Mouse (Mus musculus) thymus, adult 2 months (tissue): ENCODE results near the gene Sepsecs. TPM values are rescaled to one million over a fixed set of nuclear protein-coding genes. Genes with fewer than 3 reads are reported as not detected.

Experiments
- DNase-seq: peaks from one replicate; pipeline ENCODE4 v3.0.0; 2021
- H3K27ac ChIP-seq: fragments of 200-500 bp; 2 replicates; pipeline ENCODE4 v1.5.1; 2012; ENCODE audit warnings: low read length, control low read depth; ENCODE audit not compliant: control insufficient read depth, insufficient read depth
- H3K27me3 ChIP-seq: fragments of 200-500 bp; 2 replicates; pipeline ENCODE4 v1.6.1; 2012; ENCODE audit warnings: mild to moderate bottlenecking, low read length, moderate library complexity, mixed read lengths; ENCODE audit not compliant: control insufficient read depth, insufficient read depth
- H3K36me3 ChIP-seq: fragments of 200-500 bp; 2 replicates; pipeline ENCODE4 v1.6.1; 2012; ENCODE audit warnings: mild to moderate bottlenecking, low read length, moderate library complexity; ENCODE audit not compliant: control insufficient read depth, insufficient read depth
- H3K4me1 ChIP-seq: fragments of 200-500 bp; replicated peaks from 2 replicates; pipeline ENCODE4 v1.6.1; 2012; ENCODE audit warnings: low read length; ENCODE audit not compliant: control insufficient read depth, insufficient read depth
- H3K4me3 ChIP-seq: fragments of 200-500 bp; 2 replicates; pipeline ENCODE4 v1.5.1; 2012; ENCODE audit warnings: mild to moderate bottlenecking, low read length, control low read depth, moderate library complexity; ENCODE audit not compliant: control insufficient read depth, insufficient read depth
- CTCF ChIP-seq: fragments of 200-500 bp; IDR thresholded peaks from 2 replicates; pipeline ENCODE4 v1.5.1; 2012; ENCODE audit warnings: mild to moderate bottlenecking, control low read depth, low read length, moderate library complexity, borderline replicate concordance; ENCODE audit not compliant: control insufficient read depth, poor library complexity, insufficient read depth; ENCODE audit errors: extremely low read depth
- POLR2A ChIP-seq: fragments of 200-500 bp; IDR thresholded peaks from 2 replicates; pipeline ENCODE4 v1.6.1; 2012; ENCODE audit warnings: mild to moderate bottlenecking, low read length, control low read depth, moderate library complexity; ENCODE audit not compliant: control insufficient read depth, poor library complexity, insufficient read depth; ENCODE audit errors: extremely low read depth
- WGBS: fragments of 180-500 bp; shearing (Covaris S2); methylation state at CpG from one replicate; pipeline ENCODE4 v1.1.7; 2018; 5-methylcytosine and 5-hydroxymethylcytosine counted together
- polyA plus RNA-seq: library from polyadenylated mRNA; depleted of rRNA; stranded (reverse); fragments of >200 nt; gene quantifications from 2 replicates; pipeline ENCODE4 v1.2.3, GENCODE M21; 2012

The Sepsecs gene
- polyA plus RNA-seq, 1 experiment: 5.4 TPM

DNA sequence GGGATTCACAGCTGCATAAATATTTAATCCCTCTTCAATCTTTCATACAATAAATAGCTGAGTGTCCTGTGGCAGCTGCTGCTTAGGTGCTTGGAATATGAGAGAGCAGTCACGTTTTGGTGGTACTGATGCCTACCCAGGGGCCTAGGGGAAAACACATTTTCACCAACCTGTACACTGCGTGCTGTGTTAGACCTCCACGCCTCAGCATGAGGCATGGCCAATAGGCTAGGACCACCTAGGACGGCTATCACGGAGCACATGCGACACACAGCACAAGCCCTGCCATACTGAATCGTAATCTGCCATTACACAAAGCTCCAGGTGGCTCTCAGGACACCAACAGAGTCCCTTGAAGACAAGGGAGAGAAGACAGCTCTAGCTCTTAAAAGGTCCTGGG is 31.5 kb downstream of the Sepsecs start:
- no peaks in the 10 kb centered on the region for H3K36me3 ChIP-seq
- H3K27me3 ChIP-seq: no peaks in the 10 kb centered on the region
- DNase-seq: no peak
- whole genome bisulfite sequencing: 94% methylated on average over 7 of the region's 7 CpGs
- no peak for TF ChIP-seq POLR2A
- no peak for TF ChIP-seq CTCF
- peaks cover 3% of the 10 kb centered on the region for H3K4me1 ChIP-seq
- H3K4me3 ChIP-seq: no peak overlapping the region
- H3K27ac ChIP-seq: no peak overlapping the region

DNA sequence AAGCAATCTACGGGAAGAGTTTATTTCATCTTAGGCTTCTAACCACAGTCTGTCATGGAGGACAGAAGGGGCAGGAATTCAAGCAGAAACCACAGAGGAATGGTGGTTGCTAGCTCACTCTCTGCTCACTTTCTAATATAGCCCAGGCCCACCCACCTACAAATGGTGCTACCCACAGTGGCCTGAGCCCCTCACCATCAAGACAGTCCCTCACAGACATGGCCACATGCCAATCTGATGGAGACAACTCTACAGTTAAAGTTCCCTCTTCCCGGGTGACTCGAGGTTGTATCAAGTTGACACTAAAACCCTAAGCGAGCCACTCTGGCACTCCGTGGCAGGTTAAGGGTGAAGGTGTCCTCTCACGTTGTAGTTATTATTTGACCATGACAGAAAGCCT is 32.6 kb downstream of the Sepsecs start:
- Histone ChIP-seq H3K4me3 (no peak overlapping the region), H3K27me3 (no peaks in the 10 kb centered on the region), H3K27ac (no peak overlapping the region), H3K4me1 (peaks cover 3% of the 10 kb centered on the region), H3K36me3 (no peaks in the 10 kb centered on the region)
- TF ChIP-seq POLR2A (no peak), CTCF (no peak)
- DNase-seq: no peak
- 82% methylated on average over 6 of the region's 6 CpGs for WGBS

DNA sequence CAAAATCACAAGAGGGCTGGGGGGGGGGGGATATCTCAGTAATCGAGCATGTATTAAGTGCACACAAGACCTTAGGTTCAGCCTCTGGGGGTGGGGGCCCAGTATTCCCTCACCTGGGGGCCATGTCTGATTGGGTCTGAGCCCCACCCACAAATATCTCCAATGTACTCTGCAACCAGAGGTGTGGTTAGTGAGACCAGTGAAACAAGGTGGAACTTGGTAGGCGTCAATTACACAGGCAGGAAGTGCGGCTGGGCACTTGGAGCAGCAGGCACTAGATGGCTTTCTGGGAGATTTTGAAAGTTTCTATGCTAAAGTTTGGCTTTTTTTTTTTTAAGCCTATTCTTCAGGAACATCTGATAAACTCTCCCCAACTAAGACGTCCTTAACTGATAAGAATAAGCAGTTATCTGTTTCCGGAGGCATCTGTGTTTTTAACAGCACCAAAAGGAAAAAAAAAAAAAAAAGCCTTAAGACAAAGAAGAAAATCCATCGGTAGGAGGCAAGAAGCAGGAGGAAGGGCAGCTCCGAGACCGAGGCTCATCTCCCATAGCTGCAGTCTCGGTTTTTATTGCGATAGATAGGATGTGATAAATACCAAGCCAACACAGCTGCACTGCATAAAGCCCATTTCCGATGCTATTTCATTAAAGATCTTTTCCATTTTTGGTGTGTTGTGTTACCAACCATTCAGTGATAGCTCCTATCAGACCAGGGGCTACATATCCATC is 33.3 kb downstream of the Sepsecs start:
- no peaks in the 10 kb centered on the region for H3K36me3 ChIP-seq
- TF ChIP-seq CTCF (no peak), POLR2A (no peak)
- WGBS: 59% methylated on average over 11 of the region's 11 CpGs
- peaks cover 3% of the 10 kb centered on the region for H3K4me1 ChIP-seq
- no peak for DNase-seq
- H3K27me3 ChIP-seq: no peaks in the 10 kb centered on the region
- no peak overlapping the region for H3K4me3 ChIP-seq
- H3K27ac ChIP-seq: no peak overlapping the region

DNA sequence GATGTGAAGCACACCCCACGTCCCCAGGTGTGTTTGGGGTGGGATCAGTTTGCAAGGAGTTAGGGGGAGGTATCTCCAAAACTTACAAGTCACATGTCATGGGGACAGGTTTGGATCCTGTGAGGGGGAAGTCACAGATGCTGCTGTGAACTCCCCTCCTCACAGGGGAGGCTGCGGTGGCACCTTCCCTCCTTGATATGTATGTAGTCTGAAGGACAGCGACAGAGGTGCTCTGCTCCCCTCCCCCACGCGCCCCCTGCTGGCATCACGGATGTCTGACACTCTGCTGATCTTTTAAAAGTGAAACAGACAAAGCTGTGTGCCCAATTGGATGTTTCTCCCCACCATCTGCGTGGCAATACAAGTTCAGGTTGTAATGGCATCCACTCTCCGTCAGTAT is 35.5 kb downstream of the Sepsecs start:
- TF ChIP-seq CTCF (peak; percentile 82; the same call in 1 of the 2 replicates), POLR2A (no peak)

DNA sequence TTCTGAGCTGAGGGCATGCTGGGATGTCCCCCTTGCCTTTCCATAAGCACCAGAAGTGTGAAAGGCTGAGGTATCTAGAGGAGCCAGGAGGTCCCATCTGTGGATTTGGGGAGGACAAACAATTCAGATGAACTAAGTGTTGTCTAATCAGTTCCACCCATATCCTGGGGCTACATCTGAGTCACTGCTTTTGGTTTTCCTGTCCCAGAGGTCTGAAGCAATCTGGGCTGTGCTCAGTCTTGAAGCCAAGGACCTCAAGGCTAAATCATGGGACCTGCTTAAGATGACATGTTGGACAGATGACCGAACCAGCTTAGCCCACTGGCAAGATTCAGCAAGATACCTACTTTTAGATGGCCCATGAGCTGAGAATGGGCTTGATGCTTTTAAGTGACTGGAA is 39.0 kb downstream of the Sepsecs start:
- TF ChIP-seq POLR2A (no peak), CTCF (no peak)
- Histone ChIP-seq H3K4me3 (no peak overlapping the region), H3K36me3 (no peaks in the 10 kb centered on the region), H3K27me3 (no peaks in the 10 kb centered on the region), H3K27ac (no peak overlapping the region), H3K4me1 (peaks cover 9% of the 10 kb centered on the region)
- DNase-seq: no peak
- 96% methylated on average over 1 of the region's 1 CpGs for WGBS

More for the DNA sequence above, 35.5 kb downstream of the Sepsecs start:
- H3K4me3 ChIP-seq: no peak overlapping the region
- 13% methylated on average over 8 of the region's 8 CpGs for WGBS
- DNase-seq: peak; percentile 78
- H3K27me3 ChIP-seq: no peaks in the 10 kb centered on the region
- no peaks in the 10 kb centered on the region for H3K36me3 ChIP-seq
- peaks cover 3% of the 10 kb centered on the region for H3K4me1 ChIP-seq
- no peak overlapping the region for H3K27ac ChIP-seq

DNA sequence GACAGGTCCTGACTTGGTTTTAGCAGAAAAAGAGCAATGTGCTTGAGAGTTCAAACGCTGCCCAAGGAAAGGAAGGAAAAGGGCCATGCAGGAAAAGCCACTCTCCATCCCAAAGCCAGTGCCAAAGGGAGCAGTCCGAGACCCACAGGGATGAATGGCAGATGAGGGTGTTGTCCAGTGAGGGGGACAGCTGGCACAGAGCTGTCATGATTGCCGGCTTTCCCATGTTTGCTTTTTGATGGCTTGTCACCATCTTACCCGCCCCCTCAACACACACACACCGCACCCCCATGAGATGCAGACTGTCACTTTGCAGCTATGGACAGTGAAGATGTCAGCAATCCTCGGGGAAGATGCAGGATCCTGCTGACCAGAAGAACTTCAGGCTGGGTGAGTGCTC is 40.3 kb downstream of the Sepsecs start:
- H3K27ac ChIP-seq: no peak overlapping the region
- H3K4me3 ChIP-seq: no peak overlapping the region
- WGBS: 96% methylated on average over 6 of the region's 6 CpGs
- H3K4me1 ChIP-seq: peaks cover 9% of the 10 kb centered on the region
- DNase-seq: no peak
- no peaks in the 10 kb centered on the region for H3K27me3 ChIP-seq
- TF ChIP-seq POLR2A (no peak), CTCF (no peak)
- H3K36me3 ChIP-seq: no peaks in the 10 kb centered on the region
